Mouse (Mus musculus): ENCODE results near the gene Wdr27. TPM values are rescaled to one million over a fixed set of nuclear protein-coding genes. Genes with fewer than 3 reads are reported as not detected.

Gene Wdr27
- polyA plus RNA-seq, 2 experiments: 3.0 to 6.0 TPM

DNA sequence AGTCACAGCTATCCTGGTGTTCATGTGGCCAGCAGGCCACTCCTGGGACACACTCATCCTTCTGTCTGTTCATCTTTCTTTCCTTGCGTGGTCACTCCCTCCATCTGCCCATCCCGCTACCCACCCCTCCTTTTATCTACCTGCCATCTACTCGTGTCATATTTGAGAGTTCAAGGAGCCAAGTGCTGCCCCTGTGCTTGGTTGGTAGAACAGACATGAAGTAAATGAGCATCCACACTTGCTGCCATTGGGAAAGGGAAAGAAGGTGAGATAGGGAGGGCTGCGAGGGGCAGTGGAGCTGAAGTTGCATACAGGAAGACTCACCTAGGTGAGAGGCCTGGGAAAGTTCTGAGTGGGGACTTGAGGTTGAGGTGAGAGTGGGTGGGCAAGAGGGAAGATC is 28.6 kb downstream of the Wdr27 start:
- Histone ChIP-seq H3K36me3 (ENCODE audit: control insufficient read depth, insufficient read depth, low read length) (no peaks in the 10 kb centered on the region), H3K4me3 (replicated peaks; ENCODE audit: low read length) (no peak overlapping the region), H3K27me3 (ENCODE audit: control insufficient read depth, insufficient read depth, low read length) (no peaks in the 10 kb centered on the region), H3K4me2 (replicated peaks; ENCODE audit: low read depth, low read length, severe bottlenecking) (no peak overlapping the region), H3K9ac (ENCODE audit: low read depth, low read length, severe bottlenecking) (no peak overlapping the region), H3K27ac (replicated peaks; ENCODE audit: low read depth, low read length) (no peak overlapping the region), H3K9me3 (ENCODE audit: control insufficient read depth, low read length) (no peaks in the 10 kb centered on the region), H3K4me1 (ENCODE audit: control insufficient read depth, insufficient read depth, low read length) (no peaks in the 10 kb centered on the region)
- TF ChIP-seq POLR2A (IDR thresholded peaks at IDR 0.05; ENCODE audit: borderline replicate concordance, extremely low read depth, insufficient read depth, insufficient read length): no peak
- DNase-seq (ENCODE audit: low spot score): no peak
- no peak for ATAC-seq (ENCODE audit: low FRiP score, low read depth)
- 86% methylated on average over 4 of the region's 4 CpGs for WGBS

DNA sequence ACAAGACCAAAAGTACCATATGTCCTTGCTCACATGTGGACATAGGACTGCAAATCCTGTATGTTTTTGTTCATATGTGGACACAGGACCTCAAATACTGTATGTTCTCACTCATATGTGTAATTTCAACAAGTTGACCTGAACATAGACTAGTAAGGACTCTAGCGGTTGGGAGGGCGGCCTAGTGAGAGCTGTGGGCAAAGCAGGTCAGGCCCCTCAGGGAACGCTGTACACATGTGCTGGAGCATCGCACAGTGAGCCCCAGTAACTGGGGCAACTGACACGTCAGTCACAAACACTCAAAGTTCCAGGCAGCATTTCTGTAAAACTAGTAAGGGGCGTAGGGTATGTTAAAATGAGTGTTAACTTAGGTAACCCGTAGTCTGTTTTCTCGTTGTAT is 30.0 kb downstream of the Wdr27 start:
- Histone ChIP-seq H3K27me3 (ENCODE audit: control insufficient read depth, insufficient read depth, low read length) (no peaks in the 10 kb centered on the region), H3K4me1 (ENCODE audit: control insufficient read depth, insufficient read depth, low read length) (no peaks in the 10 kb centered on the region), H3K9ac (ENCODE audit: low read depth, low read length, severe bottlenecking) (no peak overlapping the region), H3K27ac (replicated peaks; ENCODE audit: low read depth, low read length) (no peak overlapping the region), H3K4me3 (replicated peaks; ENCODE audit: low read length) (no peak overlapping the region), H3K4me2 (replicated peaks; ENCODE audit: low read depth, low read length, severe bottlenecking) (no peak overlapping the region), H3K9me3 (ENCODE audit: control insufficient read depth, low read length) (no peaks in the 10 kb centered on the region), H3K36me3 (ENCODE audit: control insufficient read depth, insufficient read depth, low read length) (no peaks in the 10 kb centered on the region)
- WGBS: 88% methylated on average over 8 of the region's 8 CpGs
- ATAC-seq (ENCODE audit: low FRiP score, low read depth) (no peak), DNase-seq (ENCODE audit: low spot score) (no peak)
- TF ChIP-seq POLR2A (IDR thresholded peaks at IDR 0.05; ENCODE audit: borderline replicate concordance, extremely low read depth, insufficient read depth, insufficient read length): no peak

DNA sequence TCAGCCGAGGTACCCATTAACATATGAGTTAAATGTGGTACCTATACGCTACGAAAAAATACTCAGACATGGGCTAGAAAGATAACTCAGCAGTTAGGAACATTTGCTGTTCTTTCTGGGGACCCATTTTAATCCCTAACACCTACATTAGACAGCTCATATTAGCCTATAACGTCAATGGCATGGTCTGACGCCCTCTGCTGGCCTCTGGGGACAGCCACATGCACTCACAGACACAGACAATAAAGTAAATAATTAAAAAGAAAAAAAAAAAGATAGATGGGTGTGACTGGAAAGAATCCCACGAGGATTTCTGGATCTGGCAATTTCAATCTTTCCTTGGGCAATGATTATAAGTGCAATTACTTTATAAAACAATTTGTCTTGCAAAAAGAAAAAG is 30.5 kb downstream of the Wdr27 start:
- H3K4me2 ChIP-seq (replicated peaks; ENCODE audit: low read depth, low read length, severe bottlenecking): no peak overlapping the region
- 51% methylated on average over 6 of the region's 6 CpGs for WGBS
- no peak for TF ChIP-seq POLR2A (IDR thresholded peaks at IDR 0.05; ENCODE audit: borderline replicate concordance, extremely low read depth, insufficient read depth, insufficient read length)
- no peaks in the 10 kb centered on the region for H3K4me1 ChIP-seq (ENCODE audit: control insufficient read depth, insufficient read depth, low read length)
- no peaks in the 10 kb centered on the region for H3K9me3 ChIP-seq (ENCODE audit: control insufficient read depth, low read length)
- H3K27ac ChIP-seq (replicated peaks; ENCODE audit: low read depth, low read length): no peak overlapping the region
- DNase-seq (ENCODE audit: low spot score) (no peak), ATAC-seq (ENCODE audit: low FRiP score, low read depth) (no peak)
- no peak overlapping the region for H3K9ac ChIP-seq (ENCODE audit: low read depth, low read length, severe bottlenecking)
- H3K4me3 ChIP-seq (replicated peaks; ENCODE audit: low read length): no peak overlapping the region
- no peaks in the 10 kb centered on the region for H3K36me3 ChIP-seq (ENCODE audit: control insufficient read depth, insufficient read depth, low read length)
- no peaks in the 10 kb centered on the region for H3K27me3 ChIP-seq (ENCODE audit: control insufficient read depth, insufficient read depth, low read length)

DNA sequence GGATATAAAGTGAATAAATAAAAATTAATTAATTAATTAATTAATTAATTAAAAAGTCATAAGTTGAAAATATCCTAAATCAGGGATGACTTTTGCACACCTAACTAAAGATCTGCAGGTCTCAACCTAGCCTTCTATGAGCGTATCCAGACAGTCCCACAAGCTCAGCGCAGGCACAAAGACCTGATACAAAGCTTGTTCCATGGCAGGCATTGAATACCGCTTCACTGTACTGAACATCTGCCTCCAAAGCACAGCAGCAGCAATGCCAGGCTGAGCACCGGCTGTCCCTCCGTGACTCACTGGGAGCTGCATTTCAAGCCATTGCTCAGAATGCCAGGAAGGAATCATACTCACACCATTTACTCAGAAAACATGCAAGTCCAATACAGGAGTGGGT is 32.2 kb downstream of the Wdr27 start:
- WGBS: 91% methylated on average over 5 of the region's 5 CpGs
- Histone ChIP-seq H3K4me1 (ENCODE audit: control insufficient read depth, insufficient read depth, low read length) (no peaks in the 10 kb centered on the region), H3K9ac (ENCODE audit: low read depth, low read length, severe bottlenecking) (no peak overlapping the region), H3K4me2 (replicated peaks; ENCODE audit: low read depth, low read length, severe bottlenecking) (no peak overlapping the region), H3K27ac (replicated peaks; ENCODE audit: low read depth, low read length) (no peak overlapping the region), H3K4me3 (replicated peaks; ENCODE audit: low read length) (no peak overlapping the region), H3K36me3 (ENCODE audit: control insufficient read depth, insufficient read depth, low read length) (no peaks in the 10 kb centered on the region), H3K9me3 (ENCODE audit: control insufficient read depth, low read length) (no peaks in the 10 kb centered on the region), H3K27me3 (ENCODE audit: control insufficient read depth, insufficient read depth, low read length) (no peaks in the 10 kb centered on the region)
- no peak for ATAC-seq (ENCODE audit: low FRiP score, low read depth)
- TF ChIP-seq POLR2A (IDR thresholded peaks at IDR 0.05; ENCODE audit: borderline replicate concordance, extremely low read depth, insufficient read depth, insufficient read length): no peak
- no peak for DNase-seq (ENCODE audit: low spot score)

DNA sequence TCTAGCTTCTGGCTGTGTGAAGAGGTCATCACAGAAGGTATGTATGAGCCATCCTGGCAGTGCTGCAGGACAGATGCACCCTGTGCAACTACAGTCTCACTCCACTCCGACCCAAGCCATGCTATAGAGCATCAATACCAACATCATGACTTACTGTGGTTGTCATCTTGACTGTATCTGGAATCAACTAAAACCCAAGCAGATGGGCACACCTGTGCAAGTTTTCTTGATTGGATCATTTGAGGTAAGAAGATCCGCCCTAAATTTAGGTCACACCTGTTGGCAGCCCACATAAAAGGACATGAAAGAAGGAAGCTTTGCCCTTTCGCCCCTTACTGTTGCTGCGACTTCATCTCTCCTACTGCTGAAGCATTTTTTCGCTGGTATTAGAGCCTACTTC is 33.6 kb downstream of the Wdr27 start:
- WGBS: 72% methylated on average over 5 of the region's 5 CpGs
- Histone ChIP-seq H3K36me3 (ENCODE audit: control insufficient read depth, insufficient read depth, low read length) (no peaks in the 10 kb centered on the region), H3K9ac (ENCODE audit: low read depth, low read length, severe bottlenecking) (no peak overlapping the region), H3K27ac (replicated peaks; ENCODE audit: low read depth, low read length) (no peak overlapping the region), H3K4me1 (ENCODE audit: control insufficient read depth, insufficient read depth, low read length) (0 out of 2 replicates have a peak, but pooled peaks cover 3% of the 10 kb centered on the region), H3K9me3 (ENCODE audit: control insufficient read depth, low read length) (no peaks in the 10 kb centered on the region), H3K27me3 (ENCODE audit: control insufficient read depth, insufficient read depth, low read length) (no peaks in the 10 kb centered on the region), H3K4me2 (replicated peaks; ENCODE audit: low read depth, low read length, severe bottlenecking) (no peak overlapping the region), H3K4me3 (replicated peaks; ENCODE audit: low read length) (no peak overlapping the region)
- ATAC-seq (ENCODE audit: low FRiP score, low read depth): no peak
- no peak for TF ChIP-seq POLR2A (IDR thresholded peaks at IDR 0.05; ENCODE audit: borderline replicate concordance, extremely low read depth, insufficient read depth, insufficient read length)
- DNase-seq (ENCODE audit: low spot score): no peak

DNA sequence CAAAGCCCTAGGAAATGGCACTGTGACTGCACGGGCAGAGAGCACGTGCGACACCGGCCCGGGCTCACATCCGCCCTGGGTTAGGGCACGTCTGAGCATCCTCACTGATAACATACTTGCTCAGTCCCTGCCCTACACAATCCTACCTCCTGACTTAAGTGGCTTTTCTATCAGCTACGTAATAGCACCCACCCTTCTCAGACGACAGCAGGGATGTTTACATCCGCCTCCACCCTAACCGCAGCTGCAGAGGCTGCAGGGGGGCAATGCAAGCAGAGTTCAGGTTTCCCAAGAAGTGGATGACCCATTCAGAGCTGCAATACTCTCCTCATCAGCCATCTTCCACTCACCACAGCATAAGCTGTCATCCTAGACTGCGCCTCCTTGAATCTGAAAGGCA is 35.8 kb downstream of the Wdr27 start:
- no peak overlapping the region for H3K9ac ChIP-seq (ENCODE audit: low read depth, low read length, severe bottlenecking)
- no peak overlapping the region for H3K4me3 ChIP-seq (replicated peaks; ENCODE audit: low read length)
- no peak for TF ChIP-seq POLR2A (IDR thresholded peaks at IDR 0.05; ENCODE audit: borderline replicate concordance, extremely low read depth, insufficient read depth, insufficient read length)
- ATAC-seq (ENCODE audit: low FRiP score, low read depth): no peak
- DNase-seq (ENCODE audit: low spot score): no peak
- no peaks in the 10 kb centered on the region for H3K36me3 ChIP-seq (ENCODE audit: control insufficient read depth, insufficient read depth, low read length)
- no peaks in the 10 kb centered on the region for H3K27me3 ChIP-seq (ENCODE audit: control insufficient read depth, insufficient read depth, low read length)
- no peak overlapping the region for H3K27ac ChIP-seq (replicated peaks; ENCODE audit: low read depth, low read length)
- 72% methylated on average over 12 of the region's 12 CpGs for WGBS
- no peaks in the 10 kb centered on the region for H3K9me3 ChIP-seq (ENCODE audit: control insufficient read depth, low read length)
- H3K4me1 ChIP-seq (ENCODE audit: control insufficient read depth, insufficient read depth, low read length): 0 out of 2 replicates have a peak, but pooled peaks cover 3% of the 10 kb centered on the region
- no peak overlapping the region for H3K4me2 ChIP-seq (replicated peaks; ENCODE audit: low read depth, low read length, severe bottlenecking)
